Mouse (Mus musculus) stomach, postnatal 0 days (tissue): ENCODE results near the gene Dync1li2. TPM values are rescaled to one million over a fixed set of nuclear protein-coding genes. Genes with fewer than 3 reads are reported as not detected.

ENCODE experiments used
- ATAC-seq: fragments of 200-750 bp; cut with Nextera tagmentation; 2 replicates; pipeline ENCODE4 v1.8.0; 2017; ENCODE audit not compliant: low FRiP score, low TSS enrichment
- DNase-seq: peaks from one replicate; pipeline ENCODE4 v3.0.0-alpha.2; 2016; ENCODE audit warnings: low spot score
- H3K27ac ChIP-seq: fragments of 300-500 bp; sonication (generic); replicated peaks from 2 replicates; pipeline ENCODE4 v1.5.1; 2014; ENCODE audit warnings: mild to moderate bottlenecking, control low read depth
- H3K27me3 ChIP-seq: fragments of 300-500 bp; sonication (generic); 2 replicates; pipeline ENCODE4 v1.6.1; 2014; ENCODE audit warnings: low read length; ENCODE audit not compliant: control insufficient read depth, insufficient read depth
- H3K36me3 ChIP-seq: fragments of 300-500 bp; sonication (generic); 2 replicates; pipeline ENCODE4 v1.6.1; 2014; ENCODE audit warnings: low read length, mixed read lengths; ENCODE audit not compliant: control insufficient read depth, insufficient read depth
- H3K4me1 ChIP-seq: fragments of 300-500 bp; sonication (generic); replicated peaks from 2 replicates; pipeline ENCODE4 v1.6.1; 2014; ENCODE audit warnings: antibody characterized with exemption; ENCODE audit not compliant: control insufficient read depth, insufficient read depth
- H3K4me2 ChIP-seq: fragments of 300-500 bp; sonication (generic); replicated peaks from 2 replicates; pipeline ENCODE4 v1.6.1; 2014; ENCODE audit warnings: low read depth, mild to moderate bottlenecking, control low read depth, moderate library complexity
- H3K4me3 ChIP-seq: fragments of 300-500 bp; sonication (generic); 2 replicates; pipeline ENCODE4 v1.5.1; 2014; ENCODE audit warnings: low read depth, low read length, control low read depth
- H3K9ac ChIP-seq: fragments of 300-500 bp; sonication (generic); 2 replicates; pipeline ENCODE4 v1.6.1; 2014; ENCODE audit warnings: mild to moderate bottlenecking, low read length, control low read depth, mixed read lengths
- H3K9me3 ChIP-seq: fragments of 300-500 bp; sonication (generic); 2 replicates; pipeline ENCODE4 v1.6.1; 2016; ENCODE audit warnings: low read length; ENCODE audit not compliant: control insufficient read depth
- CTCF ChIP-seq: IDR thresholded peaks from 2 replicates; pipeline ENCODE4 v1.5.1; 2016; ENCODE audit warnings: antibody characterized with exemption, low read depth, mild to moderate bottlenecking, moderate library complexity
- EP300 ChIP-seq: optimal IDR thresholded peaks from 2 replicates; pipeline ENCODE3; 2016; ENCODE audit warnings: antibody characterized with exemption
- WGBS: fragments of 180-500 bp; shearing (Covaris S2); extraction: QIAGEN DNeasy Blood & Tissue Kit; methylation state at CpG from one replicate; pipeline ENCODE4 v1.1.7; 2014; 5-methylcytosine and 5-hydroxymethylcytosine counted together
- polyA plus RNA-seq: library from polyadenylated mRNA; unstranded; fragments of >200 nt; fragmentation: Nextera tagmentation; extraction: Ambion mirVana; gene quantifications from 2 replicates; pipeline ENCODE4 v1.2.1, GENCODE M21; 2015

The Dync1li2 gene
- polyA plus RNA-seq, 1 experiment from 2014 or later = 33.0 TPM

DNA sequence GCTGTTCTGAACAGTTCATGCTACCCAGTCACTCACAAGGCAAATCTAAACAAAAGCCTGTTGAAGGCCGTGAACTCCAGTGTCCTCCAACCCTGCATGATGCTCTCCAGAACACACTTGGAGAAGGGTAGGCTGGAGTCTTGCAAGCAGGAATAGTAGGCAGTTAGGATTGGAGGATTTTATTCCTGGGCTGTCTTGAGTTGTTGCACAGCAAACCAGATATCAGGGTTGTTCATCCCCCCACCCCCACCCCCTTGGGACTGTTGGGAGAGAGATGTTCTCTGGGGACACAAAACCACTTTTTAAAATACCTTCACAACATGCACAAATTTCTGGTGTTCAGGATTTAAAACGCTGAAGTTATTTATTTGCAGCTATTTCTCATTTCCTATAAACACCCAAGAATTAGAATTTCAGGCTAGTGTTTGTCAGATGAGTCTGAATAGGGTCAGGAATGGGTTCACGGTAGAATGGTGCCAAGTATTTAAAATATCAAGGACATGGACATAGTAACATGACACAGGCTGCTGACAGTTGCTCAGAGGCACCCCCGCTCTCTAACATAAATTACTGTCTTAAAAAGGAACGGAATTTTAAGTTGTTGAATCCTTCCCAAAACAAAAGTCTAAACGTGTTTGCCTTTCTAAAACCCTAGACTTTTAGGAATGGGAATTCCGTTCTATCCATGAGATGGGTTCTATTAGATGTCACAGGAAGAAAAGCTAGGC is 29.9 kb downstream of the Dync1li2 start:
- no peak for TF ChIP-seq CTCF
- no peak for TF ChIP-seq EP300
- H3K4me3 ChIP-seq = no peak overlapping the region
- no peaks in the 10 kb centered on the region for H3K4me1 ChIP-seq
- H3K27me3 ChIP-seq = no peaks in the 10 kb centered on the region
- H3K9ac ChIP-seq = no peak overlapping the region
- DNase-seq = no peak
- no peak for ATAC-seq
- H3K27ac ChIP-seq = no peak overlapping the region
- 30% methylated on average over 7 of the region's 7 CpGs for WGBS
- H3K36me3 ChIP-seq = no peaks in the 10 kb centered on the region
- H3K4me2 ChIP-seq = no peak overlapping the region
- H3K9me3 ChIP-seq = no peaks in the 10 kb centered on the region

DNA sequence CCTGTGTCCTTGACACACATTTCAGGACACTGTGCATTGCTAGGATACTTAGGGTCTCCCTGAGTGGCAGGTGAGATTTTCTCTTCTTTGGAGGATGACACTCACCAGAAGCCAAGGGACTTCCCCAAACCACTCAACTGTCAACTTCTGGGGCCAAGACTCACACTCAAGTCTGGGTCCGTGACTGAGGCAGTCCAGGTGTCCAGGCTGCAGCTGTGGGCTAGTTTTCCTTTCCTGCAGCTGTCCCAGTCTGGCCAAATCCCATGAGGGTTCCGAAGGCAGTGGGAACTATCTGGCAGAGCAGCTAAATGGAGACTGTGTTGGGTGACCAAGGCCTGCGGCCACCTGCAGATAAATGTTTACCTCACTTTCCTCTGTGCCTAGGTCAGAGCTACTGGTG is 30.9 kb downstream of the Dync1li2 start:
- Histone ChIP-seq H3K9ac (no peak overlapping the region), H3K4me3 (no peak overlapping the region), H3K4me2 (no peak overlapping the region), H3K27me3 (no peaks in the 10 kb centered on the region), H3K36me3 (no peaks in the 10 kb centered on the region), H3K4me1 (no peaks in the 10 kb centered on the region), H3K27ac (no peak overlapping the region), H3K9me3 (no peaks in the 10 kb centered on the region)
- DNase-seq (no peak), ATAC-seq (no peak)
- WGBS = 70% methylated on average over 3 of the region's 3 CpGs
- no peak for TF ChIP-seq CTCF
- no peak for TF ChIP-seq EP300

DNA sequence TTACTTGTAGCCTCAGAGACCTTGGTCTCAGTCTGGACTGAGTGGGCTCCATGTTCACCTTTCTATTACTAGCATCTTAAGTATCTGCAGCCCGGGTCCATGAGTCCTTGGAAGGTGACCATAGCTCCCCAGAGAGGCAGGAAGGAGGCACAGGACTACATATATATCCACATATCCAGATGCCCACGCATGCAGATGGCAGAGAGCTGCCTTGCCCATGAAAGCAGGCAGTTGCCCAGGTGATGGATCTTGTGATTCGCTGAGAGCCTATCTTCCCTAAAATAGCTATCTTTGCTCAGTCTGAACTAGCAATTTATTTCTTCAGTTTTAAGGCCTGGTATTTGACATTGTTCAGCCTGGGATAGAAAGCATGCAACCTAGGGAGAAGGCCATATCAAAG is 31.4 kb downstream of the Dync1li2 start:
- Histone ChIP-seq H3K4me3 (no peak overlapping the region), H3K27me3 (no peaks in the 10 kb centered on the region), H3K4me2 (no peak overlapping the region), H3K4me1 (no peaks in the 10 kb centered on the region), H3K9me3 (no peaks in the 10 kb centered on the region), H3K9ac (no peak overlapping the region), H3K36me3 (no peaks in the 10 kb centered on the region), H3K27ac (no peak overlapping the region)
- TF ChIP-seq EP300 = no peak
- TF ChIP-seq CTCF = no peak
- DNase-seq (no peak), ATAC-seq (no peak)
- WGBS = 80% methylated on average over 3 of the region's 3 CpGs

DNA sequence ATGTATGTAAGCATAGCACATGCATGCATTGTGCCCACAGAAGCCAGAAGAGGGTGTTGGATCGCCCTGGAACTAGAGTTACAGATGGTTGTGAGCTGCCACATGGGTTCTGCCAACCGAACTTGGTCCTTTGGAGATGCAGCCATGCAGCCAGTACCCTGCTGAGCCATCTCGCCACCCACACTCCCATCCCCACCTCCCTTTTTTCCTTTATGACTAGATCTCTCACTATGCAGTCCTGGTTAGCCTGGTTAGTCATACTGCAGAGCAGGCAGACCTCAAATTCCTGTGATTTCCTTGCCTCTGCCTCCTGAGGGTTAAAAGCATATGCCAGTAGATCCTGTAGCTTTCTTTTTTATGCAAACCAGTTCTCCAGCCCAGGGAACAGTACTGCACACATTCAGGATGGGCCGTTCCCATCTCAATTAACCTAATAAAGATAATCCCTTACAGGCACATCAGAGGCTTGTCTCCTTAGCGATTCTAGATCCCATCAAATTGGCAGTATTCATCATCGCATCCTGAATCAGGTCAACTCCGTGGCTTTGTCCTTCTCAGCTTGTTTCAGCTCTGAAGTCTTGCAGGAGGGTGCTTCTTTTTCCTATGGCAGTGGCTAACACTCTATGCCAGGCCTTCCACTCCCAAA is 32.1 kb downstream of the Dync1li2 start:
- no peaks in the 10 kb centered on the region for H3K9me3 ChIP-seq
- no peaks in the 10 kb centered on the region for H3K36me3 ChIP-seq
- ATAC-seq (no peak), DNase-seq (no peak)
- no peaks in the 10 kb centered on the region for H3K27me3 ChIP-seq
- no peak overlapping the region for H3K4me2 ChIP-seq
- WGBS = 64% methylated on average over 7 of the region's 7 CpGs
- H3K27ac ChIP-seq = no peak overlapping the region
- H3K4me3 ChIP-seq = no peak overlapping the region
- H3K4me1 ChIP-seq = no peaks in the 10 kb centered on the region
- H3K9ac ChIP-seq = no peak overlapping the region
- TF ChIP-seq CTCF = no peak
- no peak for TF ChIP-seq EP300

DNA sequence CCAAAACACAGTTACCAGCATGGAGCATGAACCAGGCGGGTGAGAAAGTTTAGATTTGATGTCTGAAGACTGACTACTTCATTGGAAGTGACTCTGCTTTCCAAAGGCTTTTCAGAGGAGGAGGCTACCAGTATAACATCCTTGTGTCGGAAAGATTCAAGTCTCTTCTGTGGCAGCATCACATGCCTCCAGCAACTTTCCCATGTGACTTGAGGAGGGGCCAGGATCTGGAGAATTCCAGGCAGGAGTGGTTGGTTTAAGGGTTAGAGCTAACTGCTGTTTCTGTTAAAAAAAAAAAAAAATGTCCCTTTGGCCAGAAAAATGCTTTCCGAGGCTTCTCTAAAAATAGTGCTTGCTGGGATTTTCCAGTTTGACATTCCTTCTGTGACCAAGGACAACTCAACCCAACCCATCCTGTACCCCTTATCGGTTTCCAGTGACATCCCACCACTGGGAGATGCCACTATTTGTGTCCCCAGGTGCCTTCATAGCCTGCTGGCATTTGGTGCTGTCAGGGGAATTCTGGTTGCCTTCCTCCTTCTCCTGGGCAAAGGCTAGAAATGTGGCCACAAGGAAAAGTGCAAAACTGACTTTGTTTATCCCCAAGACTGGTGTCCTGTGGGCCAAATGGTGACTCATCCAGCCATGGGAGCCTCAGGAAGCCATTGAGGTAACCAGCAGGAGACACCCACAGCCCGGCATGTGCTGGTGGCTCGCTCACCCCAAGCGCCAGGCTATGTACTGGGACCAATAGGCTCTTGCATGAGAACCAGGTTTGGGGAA is 34.3 kb downstream of the Dync1li2 start:
- H3K27ac ChIP-seq = no peak overlapping the region
- DNase-seq = no peak
- TF ChIP-seq EP300 = no peak
- no peak for TF ChIP-seq CTCF
- H3K4me1 ChIP-seq = no peaks in the 10 kb centered on the region
- 83% methylated on average over 7 of the region's 7 CpGs for WGBS
- no peaks in the 10 kb centered on the region for H3K9me3 ChIP-seq
- H3K4me3 ChIP-seq = no peak overlapping the region
- H3K27me3 ChIP-seq = no peaks in the 10 kb centered on the region
- ATAC-seq = no peak
- H3K4me2 ChIP-seq = no peak overlapping the region
- H3K36me3 ChIP-seq = no peaks in the 10 kb centered on the region
- no peak overlapping the region for H3K9ac ChIP-seq
